Mouse (Mus musculus) left cerebral cortex, postnatal 36 days (tissue): ENCODE data around the gene Nptx2. TPM values are rescaled to one million over a fixed set of nuclear protein-coding genes. Genes with fewer than 3 reads are reported as not detected.

ENCODE experiments used
- DNase-seq, 2 experiments: peaks; one replicate each; pipeline ENCODE4 v3.0.0; 2021 to 2022; ENCODE audit warnings: low spot score in 2 of 2, mixed read lengths in 1 of 2
- intact Hi-C: fragments of 180-260 bp; cut with DNase I; formaldehyde crosslinking; loops from one replicate; pipeline ENCODE4 v1.15.1; 2025
- total RNA-seq, 2 experiments: library from RNA; stranded (reverse); gene quantifications; 2 replicates each; pipeline ENCODE4 v1.2.3; 2021

Gene Nptx2
- total RNA-seq: 100 to 1,000 TPM; 101 to 102 TPM

DNA sequence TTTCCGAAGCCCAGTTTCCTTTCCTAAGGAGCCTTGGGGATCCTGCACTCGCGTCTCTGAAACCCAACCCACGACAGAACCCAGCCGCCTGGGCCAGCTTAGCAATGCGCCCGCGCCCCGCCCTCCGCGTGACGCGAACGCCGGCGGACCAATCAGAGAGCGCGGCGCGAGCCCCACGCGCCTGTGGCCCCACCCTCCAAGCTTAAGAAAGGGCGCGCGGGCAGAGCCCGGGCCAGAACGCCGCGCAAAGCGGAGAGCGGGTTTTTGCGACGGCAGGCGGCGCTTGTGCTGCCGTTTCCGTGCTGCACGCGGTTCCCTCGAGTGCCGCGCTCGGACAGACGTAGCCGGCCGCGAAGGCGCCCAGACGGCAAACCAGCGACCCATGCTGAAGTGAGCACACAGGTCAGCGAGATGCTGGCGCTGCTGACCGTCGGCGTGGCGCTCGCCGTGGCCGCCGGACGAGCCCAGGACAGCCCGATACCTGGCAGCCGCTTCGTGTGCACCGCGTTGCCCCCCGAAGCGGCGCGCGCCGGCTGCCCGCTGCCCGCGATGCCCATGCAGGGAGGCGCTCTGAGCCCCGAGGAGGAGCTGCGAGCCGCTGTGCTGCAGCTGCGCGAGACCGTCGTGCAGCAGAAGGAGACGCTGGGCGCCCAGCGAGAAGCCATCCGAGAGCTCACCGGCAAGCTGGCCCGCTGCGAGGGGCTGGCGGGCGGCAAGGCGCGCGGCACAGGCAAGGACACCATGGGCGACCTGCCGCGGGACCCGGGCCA lies at the start of gene Nptx2:
Gene Nptx2, plus strand, starts transcription at position 250 of the 770 bp plus-strand sequence.
- intact Hi-C loops: loop anchor here (2.0 to 5.0 kb wide), 4 partner anchors 76 to 181 kb away; no protein-coding TSS in a partner anchor
- DNase-seq: peak; percentile 83 to 89

DNA sequence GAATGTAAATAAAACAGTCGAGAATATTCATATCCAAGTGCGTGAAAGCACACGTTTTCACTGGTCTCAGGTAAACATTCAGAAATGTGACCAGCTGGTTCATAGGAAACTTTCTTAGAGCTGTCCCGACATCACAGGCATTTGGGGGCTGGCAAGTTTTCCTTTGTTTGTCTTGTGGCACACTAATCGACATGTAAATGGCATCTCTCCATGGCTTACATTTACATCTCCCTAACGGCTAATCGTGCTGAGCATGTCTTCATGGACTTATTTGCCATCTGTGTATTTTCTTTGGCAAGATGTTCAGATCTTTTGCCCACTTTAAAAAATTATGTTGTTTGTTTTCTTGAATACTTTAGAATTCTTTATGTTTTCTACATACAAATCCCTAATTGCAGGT lies 49.2 kb upstream of the Nptx2 start:
- no peak for DNase-seq
- intact Hi-C loops: no loop called here

DNA sequence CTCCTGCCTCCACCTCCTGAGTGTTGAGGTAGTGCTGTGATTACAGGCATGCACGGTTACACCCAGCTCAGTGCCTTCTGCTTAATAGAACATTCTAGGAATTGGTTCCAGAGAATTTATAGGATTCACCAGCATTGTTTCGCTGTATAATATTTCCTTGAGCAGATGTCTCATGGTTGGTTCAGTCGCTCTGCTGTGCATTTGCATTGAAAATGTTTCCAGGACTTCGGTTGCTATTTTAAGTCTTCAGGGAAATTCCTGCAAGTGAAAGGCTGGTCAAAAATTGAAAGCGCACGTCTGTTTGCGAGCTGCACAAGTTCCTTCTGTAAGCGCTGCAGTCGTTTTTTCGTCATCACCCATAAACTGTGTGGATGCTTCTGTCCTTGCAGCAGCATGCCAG lies 41.5 kb upstream of the Nptx2 start:
- DNase-seq: peak; percentile 12 to 18
- intact Hi-C loops: no loop called here

DNA sequence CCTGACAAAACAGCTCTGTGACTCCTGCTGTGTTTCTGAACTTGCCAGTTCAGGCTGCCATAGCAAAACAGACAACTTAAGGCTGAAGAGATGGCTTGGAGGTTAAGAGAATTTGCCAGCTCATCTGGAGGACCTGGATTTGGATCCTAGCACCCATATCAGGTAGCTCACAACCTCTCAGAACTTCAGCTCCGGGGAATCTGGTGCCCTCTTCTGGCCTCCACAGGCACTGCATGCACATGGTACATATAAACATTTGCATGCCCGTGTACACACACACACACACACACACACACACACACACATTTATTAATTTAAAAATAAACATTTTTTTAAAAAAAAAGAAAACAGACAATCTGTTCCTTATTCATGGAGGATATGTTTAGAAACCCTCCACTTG lies 40.0 kb upstream of the Nptx2 start:
- DNase-seq: no peak
- intact Hi-C loops: no loop called here

DNA sequence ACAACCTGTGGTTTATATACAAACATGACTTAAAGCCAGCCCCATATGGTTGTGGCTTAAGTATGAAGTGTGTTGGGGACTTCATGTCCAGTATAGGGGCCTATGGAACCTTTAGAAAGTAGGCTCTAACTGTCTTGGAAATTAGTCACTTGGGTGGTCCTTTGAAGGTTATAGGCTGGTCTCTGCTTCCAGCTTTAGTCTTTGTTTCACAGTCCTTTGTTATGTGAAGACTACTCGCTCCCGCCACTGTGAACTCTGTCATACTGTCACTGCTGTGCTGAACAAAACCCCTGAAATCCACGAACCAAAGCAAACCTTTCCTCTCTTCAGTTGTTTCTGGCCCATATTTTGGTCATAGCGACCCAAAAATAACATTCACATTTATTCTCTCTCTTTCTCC lies 39.5 kb upstream of the Nptx2 start:
- intact Hi-C loops: no loop called here
- no peak for DNase-seq

DNA sequence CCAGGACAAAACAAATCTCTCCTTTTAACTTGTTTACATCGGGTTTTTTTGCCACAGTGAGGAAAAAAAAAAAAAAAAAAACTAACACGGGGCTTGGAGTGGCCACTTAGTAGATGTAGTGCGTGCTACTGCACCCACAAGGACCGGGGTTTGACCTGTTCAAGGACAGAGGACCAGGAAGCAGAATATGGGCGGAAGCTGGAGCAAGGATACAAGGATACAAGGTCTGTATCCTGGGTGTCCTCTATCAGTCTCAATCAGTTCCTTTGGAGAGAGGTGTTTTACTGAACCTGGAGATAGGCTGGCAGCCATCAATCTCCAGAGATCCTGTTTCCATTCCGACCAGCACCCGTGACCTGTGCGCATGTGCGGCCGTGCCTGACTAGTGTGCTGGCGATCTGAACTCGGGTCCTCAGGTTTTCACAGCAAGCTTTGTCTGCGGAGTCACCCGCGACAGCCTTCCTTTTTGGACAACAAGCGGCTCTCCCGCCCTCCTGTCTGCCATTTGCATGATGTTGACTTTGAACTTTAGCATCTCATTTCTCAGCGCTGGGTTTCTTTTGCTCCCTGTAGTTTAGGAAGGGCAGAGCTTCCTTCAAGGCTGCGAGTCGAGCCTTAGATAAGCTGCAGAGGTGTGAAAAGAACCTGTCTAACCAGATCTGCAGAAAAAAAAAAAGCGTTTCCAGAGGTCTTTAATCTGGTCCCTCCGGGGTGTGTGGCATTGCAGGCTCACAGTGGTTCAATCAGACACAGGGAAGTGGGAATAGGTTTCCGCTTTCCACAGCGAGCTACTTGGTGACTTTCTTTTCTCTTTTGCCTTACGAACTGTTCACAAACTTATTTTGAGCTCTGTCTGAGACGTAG lies 38.8 kb upstream of the Nptx2 start:
- DNase-seq: no peak
- intact Hi-C loops: no loop called here

DNA sequence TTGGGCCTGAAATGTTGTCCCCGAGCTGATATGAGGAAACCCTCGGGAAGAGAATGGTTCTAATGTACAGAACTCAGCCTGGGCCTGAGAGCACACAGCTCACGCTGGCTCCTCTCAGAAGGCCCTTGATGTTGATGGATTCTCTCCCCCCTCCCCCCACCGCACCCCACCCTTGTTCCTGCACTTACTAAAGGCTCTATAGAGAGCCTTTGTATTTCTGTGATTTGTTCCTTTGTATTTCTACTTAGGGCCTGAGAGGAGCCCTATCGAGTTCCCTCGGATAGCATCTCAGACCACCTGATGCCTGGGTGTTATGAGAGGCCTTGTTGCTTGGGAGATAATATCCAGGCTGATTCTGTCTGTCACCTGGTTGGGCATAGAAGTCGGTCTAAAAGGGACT lies 36.3 kb upstream of the Nptx2 start:
- intact Hi-C loops: no loop called here
- DNase-seq: no peak

DNA sequence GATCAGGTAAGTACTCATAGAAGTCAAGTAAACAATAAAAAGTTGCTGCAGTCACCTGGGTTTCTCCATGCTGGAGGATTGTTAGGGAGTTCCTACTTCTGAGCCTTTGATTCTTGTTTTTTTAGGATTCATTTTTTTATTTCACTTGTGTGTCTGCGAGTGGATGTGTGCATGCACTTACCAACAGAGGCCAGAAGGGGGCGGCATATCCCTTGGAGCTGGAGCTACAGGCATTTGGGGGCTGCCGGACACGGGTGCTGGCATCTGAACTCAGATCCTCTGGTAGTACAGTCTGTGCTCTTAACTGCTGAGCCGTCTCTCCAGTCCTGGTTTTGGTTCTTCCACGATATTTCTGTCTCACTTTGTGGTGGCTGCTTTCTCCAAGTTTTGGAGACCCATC lies 31.0 kb upstream of the Nptx2 start:
- intact Hi-C loops: no loop called here
- no peak for DNase-seq

DNA sequence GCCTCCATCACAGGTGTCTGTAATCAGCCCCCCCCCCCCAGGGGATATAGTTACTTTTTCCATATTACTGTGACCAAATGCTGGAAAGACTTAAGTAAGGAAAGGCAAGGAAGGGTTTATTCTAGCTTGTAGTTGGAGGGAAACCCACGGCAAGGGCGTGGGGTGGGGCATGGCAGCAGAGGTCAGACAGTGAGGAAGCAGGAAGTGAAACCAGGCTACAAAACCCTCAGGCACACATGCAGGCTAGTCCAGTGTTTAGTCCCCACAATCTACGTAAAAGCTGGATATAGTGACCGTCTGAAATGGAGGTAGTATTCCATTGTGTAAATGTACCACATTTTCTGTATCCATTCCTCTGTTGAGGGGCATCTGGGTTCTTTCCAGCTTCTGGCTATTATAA lies 30.5 kb upstream of the Nptx2 start:
- intact Hi-C loops: no loop called here
- no peak for DNase-seq

DNA sequence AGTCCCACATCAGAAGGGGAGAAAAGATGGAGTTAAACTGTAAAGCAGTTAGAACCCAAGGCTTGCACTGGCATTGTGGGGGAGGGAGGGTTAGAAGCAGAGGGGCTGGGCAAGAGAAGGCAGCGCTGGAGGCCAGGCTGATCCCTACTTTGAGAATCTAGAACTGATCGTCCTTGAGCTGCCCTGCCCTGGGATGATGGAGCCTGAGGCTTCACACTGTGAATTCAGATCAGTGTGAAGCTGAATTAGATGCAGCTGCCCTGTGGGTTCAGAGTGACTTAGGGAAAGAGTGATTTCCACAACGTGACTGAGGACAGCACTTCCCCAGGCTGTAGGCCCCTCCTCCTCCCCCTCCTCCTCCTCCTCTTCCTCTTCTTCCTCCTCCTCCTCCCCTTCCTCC lies 25.6 kb upstream of the Nptx2 start:
- DNase-seq: no peak
- intact Hi-C loops: no loop called here

DNA sequence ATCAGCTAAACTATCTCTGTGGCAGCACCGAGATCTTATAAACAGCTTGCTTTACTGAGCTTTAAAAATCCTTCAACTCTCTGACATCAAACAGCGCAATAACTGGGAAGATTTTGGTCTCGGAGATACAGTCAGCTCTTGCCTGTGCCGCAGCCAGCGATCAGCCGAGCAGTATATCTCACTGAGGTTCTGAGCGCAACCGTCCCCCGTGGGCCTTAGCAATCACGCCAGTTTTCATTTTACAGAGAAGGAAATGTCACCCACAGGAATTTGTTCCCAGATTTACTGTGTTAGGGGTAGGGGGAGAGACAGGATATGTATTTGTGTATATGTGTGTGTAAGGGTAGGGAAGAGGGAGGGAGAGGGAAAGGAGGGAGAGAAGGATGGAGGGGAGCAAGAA lies 20.9 kb upstream of the Nptx2 start:
- intact Hi-C loops: no loop called here
- DNase-seq: no peak

DNA sequence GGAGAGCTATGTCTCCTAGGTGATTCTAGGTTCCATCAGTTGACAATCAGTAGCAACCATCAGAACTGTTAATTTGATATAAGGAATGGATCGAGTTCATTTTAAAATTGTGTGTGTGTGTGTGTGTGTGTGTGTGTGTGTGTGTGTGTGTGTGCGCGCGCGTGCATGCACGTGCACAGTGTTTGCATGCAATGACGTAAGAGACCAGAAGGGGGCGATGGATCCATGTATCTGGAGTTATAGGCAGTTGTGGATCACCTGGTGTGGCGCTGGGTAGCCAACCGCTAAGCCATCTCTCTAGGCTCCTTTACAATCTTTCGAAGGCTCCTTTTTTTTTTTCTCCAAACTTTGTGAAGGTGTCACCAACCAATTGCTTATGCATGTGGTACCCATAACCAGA lies 16.6 kb upstream of the Nptx2 start:
- intact Hi-C loops: no loop called here
- DNase-seq: no peak

DNA sequence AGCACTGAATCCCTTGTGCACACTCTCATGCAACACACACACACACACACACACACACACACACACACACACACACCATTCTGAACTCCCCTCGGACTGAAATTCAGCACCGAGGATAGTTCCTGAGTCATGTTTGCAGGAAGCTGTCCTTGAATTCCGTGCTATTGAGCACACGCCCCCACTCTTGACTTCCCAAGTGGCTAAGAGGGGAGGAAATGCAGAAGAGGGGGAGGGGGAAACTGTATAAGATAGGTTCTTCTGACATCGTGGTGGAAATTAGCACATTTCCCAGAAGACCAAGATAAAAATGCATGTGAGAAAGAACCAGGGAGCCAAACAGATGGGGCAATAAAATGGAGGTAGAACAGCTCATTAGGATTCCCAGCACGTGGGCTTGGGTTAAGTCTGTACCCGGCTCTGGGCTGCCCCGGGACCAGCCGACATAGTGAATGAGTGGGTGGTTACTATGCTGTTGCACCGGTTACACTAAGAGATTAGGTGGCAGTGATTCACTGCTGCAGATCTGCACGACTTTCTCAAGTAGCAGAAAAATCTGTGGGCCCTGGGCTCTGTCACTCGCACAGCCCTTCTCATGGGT lies 2.9 kb upstream of the Nptx2 start:
- peak; percentile 74 for DNase-seq
- intact Hi-C loops: no loop called here

DNA sequence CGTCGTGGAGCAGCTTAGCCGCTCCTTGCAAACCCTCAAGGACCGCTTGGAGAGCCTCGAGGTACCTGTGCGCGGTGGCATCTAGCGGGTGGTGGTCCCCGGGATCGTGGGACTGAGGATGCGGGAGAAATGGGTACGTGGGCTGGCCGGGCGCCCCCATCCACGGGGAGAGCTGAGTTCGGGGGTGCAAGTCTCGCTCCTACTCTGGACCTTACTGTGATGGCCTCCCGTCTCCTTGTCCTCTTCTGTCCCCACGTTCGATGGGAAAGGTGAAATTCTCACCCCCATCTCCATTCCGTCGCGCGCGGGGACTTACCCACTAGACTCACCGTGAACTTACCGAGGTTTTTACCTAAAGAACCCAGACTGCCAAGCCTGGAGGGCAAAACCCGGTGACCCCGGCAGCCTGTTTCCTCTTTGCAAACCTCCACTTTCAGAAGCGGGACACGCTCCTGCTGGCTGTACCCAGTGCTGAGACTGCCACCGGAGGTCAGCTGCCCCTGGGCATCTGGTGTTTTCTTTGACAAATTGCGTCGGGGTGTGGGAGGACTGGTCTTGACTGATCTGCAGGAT lies 807 bp downstream of the Nptx2 start:
- no peak for DNase-seq
- intact Hi-C loops: loop anchor here (5.0 kb wide), 3 partner anchors 76 to 101 kb away; no protein-coding TSS in a partner anchor

DNA sequence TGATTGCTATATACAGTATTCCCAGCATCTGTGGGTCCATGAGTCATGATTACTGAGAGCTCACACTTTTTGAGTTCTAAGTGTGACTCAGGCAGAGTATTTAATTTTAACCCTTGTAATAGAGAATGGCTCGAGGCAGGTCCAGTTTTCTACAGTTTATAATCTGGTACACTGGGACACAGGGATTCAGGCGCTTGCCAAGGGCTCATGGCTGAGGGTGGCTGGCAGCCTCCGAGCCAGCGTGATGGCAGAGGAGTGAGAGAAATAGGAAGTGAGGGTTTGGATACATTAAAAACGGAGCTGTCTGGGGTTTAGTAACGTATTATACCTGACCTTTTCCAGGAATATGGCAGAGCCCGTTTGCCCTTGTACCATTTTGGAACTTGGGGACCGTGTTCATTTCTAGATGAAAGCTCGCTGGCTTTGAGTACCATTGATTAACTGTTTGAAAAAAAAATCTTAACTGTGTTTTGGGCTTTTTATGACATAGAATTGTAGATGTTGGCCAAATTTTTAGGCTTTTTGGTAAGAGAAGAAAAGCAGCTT lies 1.7 kb downstream of the Nptx2 start:
- peak; percentile 19 to 22 for DNase-seq
- intact Hi-C loops: loop anchor here (5.0 kb wide), 3 partner anchors 75 to 100 kb away; no protein-coding TSS in a partner anchor

DNA sequence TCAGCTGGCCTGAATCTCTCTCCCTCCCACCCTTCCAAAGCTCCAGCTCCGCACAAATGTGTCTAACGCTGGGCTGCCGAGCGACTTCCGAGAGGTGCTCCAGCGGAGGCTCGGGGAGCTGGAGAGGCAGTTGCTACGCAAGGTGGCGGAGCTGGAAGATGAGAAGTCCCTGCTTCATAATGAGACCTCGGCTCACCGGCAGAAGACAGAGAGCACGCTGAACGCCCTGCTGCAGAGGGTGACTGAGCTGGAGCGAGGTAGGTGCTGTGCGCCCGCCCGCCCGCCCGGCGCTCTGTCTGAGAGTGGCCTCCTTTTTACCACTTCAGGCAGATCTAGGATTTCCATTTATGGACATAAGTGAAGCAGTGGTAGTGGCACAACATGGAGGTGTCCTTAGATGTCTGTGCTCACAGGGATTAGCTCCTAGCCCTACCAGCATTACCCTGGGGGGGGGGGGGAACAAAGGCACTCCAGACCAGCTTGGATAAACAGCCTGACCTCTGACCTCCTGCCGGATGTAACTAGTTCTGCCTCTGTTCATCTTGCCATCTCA lies 2.5 kb downstream of the Nptx2 start:
- intact Hi-C loops: loop anchor here (5.0 kb wide), 3 partner anchors 74 to 99 kb away; no protein-coding TSS in a partner anchor
- peak; percentile 43 to 56 for DNase-seq

DNA sequence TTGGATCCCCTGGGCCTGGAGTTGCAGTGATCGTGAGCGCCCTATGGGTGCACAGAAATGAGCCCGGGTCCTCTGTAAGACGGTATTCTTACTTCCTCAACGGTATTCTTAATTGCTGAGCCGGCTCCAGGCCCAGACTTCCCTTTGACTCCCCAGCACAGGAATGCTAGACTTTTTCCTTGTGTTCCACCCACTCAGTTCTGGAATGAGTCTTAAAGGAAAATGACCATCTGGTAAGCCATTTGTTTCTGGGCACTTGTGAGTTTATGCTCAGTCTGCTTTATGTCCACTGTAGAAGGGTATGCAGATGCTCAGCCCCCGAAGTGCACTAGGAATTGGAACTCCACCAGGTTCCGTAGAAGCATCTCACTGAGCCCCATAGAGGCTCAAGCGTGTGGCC lies 4.3 kb downstream of the Nptx2 start:
- intact Hi-C loops: no loop called here
- DNase-seq: peak; percentile 41 to 50

DNA sequence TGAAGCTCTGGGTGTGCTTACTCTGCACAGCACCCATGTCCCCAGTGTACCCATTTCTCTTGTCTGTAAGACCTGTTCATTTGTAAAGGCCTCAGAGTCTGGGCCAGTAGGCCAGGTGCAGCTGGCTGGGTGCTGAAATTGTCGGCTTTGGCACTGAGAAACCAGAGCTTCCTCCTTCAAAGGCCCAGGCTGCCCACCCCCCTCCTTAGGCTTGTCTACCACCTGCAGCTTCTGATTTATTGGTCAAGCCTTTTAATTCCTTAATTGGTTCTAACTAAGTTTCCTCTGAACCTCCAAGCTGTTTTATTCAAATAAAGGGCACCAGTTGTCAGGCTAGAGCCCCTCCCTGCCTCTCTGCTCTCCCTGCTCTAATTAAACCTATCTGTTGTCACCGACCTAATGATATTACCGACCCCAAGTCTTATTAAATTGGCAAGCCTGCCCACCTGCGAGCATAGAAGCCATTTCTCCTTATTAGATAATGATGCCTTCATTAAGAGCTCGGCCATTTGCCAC lies 5.0 kb downstream of the Nptx2 start:
- intact Hi-C loops: no loop called here
- DNase-seq: no peak

DNA sequence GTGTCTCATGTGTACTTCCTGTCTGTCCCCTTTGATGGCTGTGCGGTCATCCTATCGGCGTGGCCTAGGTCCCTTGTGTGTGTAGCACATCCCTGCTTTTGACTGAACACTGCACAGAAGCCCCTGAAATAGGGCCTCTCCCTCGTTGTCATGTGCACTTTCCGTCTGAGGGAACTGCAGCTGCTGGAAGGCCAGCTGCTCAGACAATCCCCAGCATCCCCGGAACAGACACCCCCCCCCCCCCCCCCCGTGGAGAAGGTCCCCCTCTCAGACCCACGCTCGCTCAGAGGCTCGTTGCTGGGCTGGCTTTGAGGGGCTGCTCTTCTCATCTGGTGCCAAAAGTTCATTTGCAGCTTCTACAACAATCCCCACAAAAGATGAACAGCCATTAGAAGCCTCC lies 11.0 kb downstream of the Nptx2 start:
- no peak for DNase-seq
- intact Hi-C loops: no loop called here
